Mouse (Mus musculus): ENCODE data around the gene Gm867.

The Gm867 gene

DNA sequence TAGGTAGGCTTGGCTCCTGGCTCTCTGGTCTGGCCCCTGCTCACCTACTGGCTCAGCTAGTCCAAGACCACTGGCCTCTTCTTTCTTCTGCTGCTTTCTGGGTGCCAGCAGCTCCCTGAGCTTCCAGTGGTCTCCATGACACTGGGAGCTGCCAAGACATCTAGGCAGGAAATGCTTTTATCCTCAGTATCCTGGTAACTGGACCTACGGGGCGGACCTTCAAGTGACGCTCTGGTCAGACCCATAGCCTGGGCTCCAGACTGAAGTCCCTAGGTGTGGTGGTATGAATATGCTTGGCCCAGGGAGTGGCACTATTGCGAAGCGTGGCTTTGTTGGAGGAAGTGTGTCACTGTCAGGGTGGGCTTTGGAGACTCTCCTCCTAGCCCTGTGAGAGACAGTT, at the start of gene Gm867:
Gm867 (minus strand) TSS at position 153 of the 400 bp plus-strand sequence.
- DNase-seq = no peak

DNA sequence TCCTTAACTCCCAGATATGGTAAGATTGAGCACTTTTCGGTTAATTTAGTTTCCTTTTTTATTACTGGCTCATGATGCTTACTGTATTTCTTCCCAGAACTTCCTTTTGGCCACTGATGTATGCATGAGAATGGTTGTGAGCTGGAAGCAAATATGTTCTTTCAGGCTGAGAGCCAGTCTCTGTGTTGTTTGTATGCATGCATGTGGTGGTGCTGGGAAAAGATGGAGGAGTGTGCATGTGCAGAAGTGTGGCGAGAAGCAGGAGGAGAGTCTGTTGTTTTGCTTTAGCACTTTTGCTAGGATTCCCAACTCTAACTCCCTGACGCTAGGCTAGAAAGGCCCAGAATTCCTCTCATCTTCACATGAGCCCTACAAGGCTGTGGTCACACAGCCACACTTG, 39.0 kb upstream of the Gm867 start:
- DNase-seq = no peak

GRCm38 (mm10) chr10:75978835-75979157, 38.3 kb upstream of the Gm867 start:
- no peak for DNase-seq

- no peak for DNase-seq
These were observed 37.8 kb upstream of the Gm867 start for GRCm38 (mm10) chr10:75978119-75978834.

GRCm38 (mm10) chr10:75975216-75975615, 34.7 kb upstream of the Gm867 start:
- peak in 1 of 2 experiments; percentile 27 for DNase-seq

DNA sequence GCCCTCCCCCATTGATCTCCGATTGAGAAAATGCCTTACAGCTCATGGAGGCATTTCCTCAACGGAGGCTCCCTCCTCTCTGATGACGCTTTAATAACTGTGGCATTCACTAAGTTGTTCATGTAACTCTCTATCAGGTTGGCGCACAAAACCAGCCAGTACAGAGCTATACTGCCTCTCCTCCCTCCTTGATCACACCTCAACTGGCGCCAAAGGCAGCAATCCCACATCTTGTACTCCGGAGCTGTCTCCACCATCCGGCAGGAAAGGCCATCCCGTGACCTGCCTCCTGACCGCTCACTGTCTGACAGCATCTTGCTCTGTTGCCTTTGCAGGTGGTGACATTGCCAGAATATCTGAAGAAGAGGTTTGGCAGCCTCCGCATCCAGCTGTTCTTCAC, 33.4 kb upstream of the Gm867 start:
- DNase-seq = no peak

DNA sequence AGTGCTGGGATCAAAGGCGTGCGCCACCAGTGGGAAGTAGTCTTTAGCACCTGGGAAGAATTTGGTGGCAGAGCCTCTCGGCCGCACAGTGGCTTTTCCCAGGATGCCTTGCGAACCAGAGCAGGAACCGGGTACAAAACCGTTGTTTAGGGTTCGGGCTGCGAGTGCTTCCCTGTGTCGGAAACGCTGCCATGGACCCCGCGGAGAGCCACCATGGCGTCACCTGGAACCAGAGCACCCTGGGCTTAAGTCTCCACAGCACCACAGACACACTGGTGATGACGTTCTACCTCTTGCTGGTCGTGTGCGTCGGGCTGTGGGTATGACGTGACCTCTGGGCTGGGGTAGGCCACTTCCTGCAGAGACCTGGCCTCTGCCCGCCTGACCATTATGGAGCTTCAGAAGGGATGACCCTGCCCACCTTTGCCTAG, 13.9 kb upstream of the Gm867 start, which contains the start of gene Gm5134:
Gm5134 (plus strand) TSS at position 134 of the 431 bp plus-strand sequence.
- no peak for DNase-seq

GRCm38 (mm10) chr10:75951424-75952050, 11.1 kb upstream of the Gm867 start:
- DNase-seq = peak; percentile 54 to 69

GRCm38 (mm10) chr10:75950791-75951210, 10.3 kb upstream of the Gm867 start:
- peak; percentile 41 to 48 for DNase-seq

DNA sequence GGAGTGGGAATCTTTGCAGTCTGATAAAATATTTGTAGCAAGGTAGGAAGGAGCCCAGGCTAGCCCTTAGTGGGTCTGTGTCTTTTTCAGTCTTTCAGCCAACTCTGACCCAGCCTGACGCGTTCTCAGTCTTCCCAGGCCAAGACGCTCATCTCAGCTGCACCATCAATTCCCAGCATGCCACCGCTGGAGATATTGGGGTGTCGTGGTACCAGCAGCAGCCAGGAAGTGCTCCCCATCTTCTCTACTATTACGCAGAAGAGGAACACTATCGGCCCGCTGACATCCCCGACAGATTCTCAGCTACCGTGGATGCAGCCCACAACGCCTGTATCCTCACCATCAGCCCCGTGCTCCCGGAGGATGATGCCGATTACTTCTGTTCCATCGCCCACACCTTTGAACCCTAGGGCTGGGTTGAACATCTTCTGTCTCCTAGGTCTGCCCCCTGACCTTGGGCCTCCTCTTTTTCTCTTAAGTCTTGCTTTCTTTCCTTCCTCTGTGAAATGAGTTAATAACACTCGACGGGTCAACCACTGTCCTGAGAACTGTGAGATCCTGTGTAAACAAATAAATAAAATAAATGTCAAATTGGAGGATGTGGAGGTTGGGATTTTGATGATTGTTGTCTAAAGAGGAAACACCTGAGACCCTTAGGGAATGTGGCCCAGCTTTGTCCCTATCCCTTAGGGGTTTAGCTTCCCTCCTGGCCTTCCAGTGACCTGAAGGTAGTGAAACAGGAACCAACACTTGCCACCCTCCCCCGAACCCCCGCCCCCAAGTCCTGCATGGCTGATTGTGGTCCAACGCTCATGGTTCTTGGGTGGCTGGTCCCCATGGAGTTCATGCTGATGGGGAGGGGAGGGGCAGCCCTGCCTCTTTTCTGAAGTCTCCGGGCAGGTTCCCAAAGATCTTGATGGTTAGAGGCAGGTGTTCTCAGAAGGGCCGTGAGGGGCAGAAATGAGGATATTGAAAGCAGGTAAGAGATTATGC, 8.9 kb upstream of the Gm867 start:
- DNase-seq = no peak

- DNase-seq = no peak
These were observed 7.6 kb upstream of the Gm867 start for GRCm38 (mm10) chr10:75948079-75948478.

- DNase-seq = no peak
These were observed 5.4 kb upstream of the Gm867 start for GRCm38 (mm10) chr10:75945896-75946295.

- DNase-seq = no peak
These were observed 4.7 kb upstream of the Gm867 start for GRCm38 (mm10) chr10:75945213-75945612.

GRCm38 (mm10) chr10:75944066-75944772, 3.7 kb upstream of the Gm867 start:
- no peak for DNase-seq

DNA sequence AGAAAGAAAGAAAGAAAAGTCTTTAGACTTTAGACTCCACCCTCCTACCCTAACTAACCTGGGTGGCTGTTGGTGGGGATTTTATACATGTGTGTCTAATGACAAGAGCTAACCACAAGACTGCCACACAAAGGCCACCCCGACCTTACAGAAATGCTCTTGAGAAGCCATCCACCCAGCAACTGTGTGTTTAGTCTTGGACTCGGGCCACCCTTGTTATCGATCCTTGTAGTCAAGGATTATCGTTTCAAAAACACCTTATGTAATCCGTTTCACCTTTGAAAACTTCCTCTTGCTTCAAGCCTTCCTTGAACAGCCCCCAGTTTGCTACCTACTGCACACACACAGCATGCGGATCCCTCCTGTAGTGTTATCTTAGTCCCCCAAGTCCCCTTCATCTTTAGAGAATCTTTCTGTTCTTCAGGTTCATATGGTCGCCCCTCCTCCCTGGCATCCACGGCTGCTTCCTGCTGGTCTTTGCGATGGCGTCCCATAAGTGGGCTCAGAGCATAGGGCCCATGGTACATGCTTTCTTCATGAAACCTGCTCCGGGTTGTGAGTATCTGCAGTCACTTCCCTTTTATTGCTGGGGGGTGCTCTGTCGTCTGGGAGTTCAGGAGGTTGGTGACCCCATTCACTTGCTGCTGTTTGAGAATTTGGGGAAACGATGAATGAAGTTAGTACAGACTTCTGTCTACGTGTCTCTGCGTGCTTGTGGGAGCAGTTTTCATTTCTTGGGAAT, 2.4 kb upstream of the Gm867 start, which contains the start of gene Vpreb3:
Vpreb3 (plus strand) TSS at position 322 of the 742 bp plus-strand sequence.
- DNase-seq = no peak

GRCm38 (mm10) chr10:75941042-75941824, 761 bp upstream of the Gm867 start:
- no peak for DNase-seq

- DNase-seq = no peak
These were observed 814 bp downstream of the Gm867 start for GRCm38 (mm10) chr10:75939481-75940234.

DNA sequence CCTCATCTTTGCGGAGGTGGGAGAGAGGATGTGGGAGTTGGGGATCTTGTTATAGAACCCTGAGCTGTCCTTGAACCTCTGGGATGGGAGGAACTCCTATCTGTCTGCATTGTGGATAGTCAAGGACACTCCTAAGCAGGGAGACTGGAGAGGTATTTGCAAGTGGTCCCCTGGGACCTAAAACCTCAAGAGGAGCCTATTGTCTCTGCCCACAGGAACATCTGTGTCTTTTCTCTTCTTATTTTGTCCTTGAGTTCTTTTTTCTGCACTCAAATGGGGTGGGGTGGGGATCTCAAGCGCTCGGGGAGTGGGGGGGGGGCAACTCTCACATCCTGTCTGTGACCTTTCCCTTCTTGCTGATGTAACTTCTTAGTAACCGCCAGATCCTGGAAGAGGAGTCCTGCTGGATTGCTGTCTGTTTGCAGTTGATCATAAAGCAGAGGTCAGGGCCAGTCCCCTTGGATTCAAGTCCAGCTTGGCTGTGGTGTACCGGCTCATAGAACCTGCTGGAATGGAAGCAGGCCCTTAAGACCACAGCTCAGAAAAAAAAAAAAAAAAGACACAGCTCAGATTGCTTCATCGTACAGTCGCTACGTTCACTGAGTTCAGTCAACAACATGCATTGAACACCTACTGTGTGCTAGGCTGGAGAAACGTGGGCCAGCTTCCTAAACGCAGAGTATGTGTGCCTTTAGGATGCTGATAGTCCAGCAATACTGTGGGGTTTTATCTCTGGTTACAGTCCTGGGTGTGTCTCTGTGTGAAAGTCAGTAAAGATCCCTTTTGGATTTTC, 2.4 kb downstream of the Gm867 start:
- DNase-seq = no peak

Measured in cerebellum, postnatal 25 days (tissue).